Mouse (Mus musculus) c-Kit-positive CD71-negative TER-119-negative erythroid progenitor cells, embryonic 14.5 days (primary cell): ENCODE measurements at regions not wholly inside any gene's neighbourhood (a gene's known extent, or its start where the extent isn't known, plus 50 kb on each side); places are given as distances from the start of the nearest gene placed in this dataset.

Experiments used
- DNase-seq: peaks from one replicate; pipeline ENCODE4 v3.0.0-alpha.2; 2013; ENCODE audit warnings: low read depth

GRCm38 (mm10) chr15:87229951-87230350, 314.1 kb upstream of the Fam19a5 start:
- no peak for DNase-seq

GRCm38 (mm10) chr15:87236096-87236495, 308.0 kb upstream of the Fam19a5 start:
- no peak for DNase-seq

GRCm38 (mm10) chr15:87239057-87239456, 305.0 kb upstream of the Fam19a5 start:
- no peak for DNase-seq

GRCm38 (mm10) chr15:87261497-87261896, 282.6 kb upstream of the Fam19a5 start:
- no peak for DNase-seq

GRCm38 (mm10) chr15:87264906-87265305, 279.2 kb upstream of the Fam19a5 start:
- no peak for DNase-seq

- DNase-seq, result no peak
Observed at GRCm38 (mm10) chr15:87290987-87291529, 253.0 kb upstream of the Fam19a5 start.

- DNase-seq, result no peak
Observed at GRCm38 (mm10) chr15:87319896-87320295, 224.2 kb upstream of the Fam19a5 start.

- DNase-seq, result no peak
Observed at GRCm38 (mm10) chr15:87321067-87321985, 222.8 kb upstream of the Fam19a5 start.

- no peak for DNase-seq
Observed at GRCm38 (mm10) chr15:87325389-87325788, 218.7 kb upstream of the Fam19a5 start.

GRCm38 (mm10) chr15:87326281-87326680, 217.8 kb upstream of the Fam19a5 start:
- no peak for DNase-seq

- DNase-seq, result no peak
Observed at GRCm38 (mm10) chr15:87332441-87332840, 211.7 kb upstream of the Fam19a5 start.

- no peak for DNase-seq
Observed at GRCm38 (mm10) chr15:87333527-87333926, 210.6 kb upstream of the Fam19a5 start.

GRCm38 (mm10) chr15:87334430-87334829, 209.7 kb upstream of the Fam19a5 start:
- no peak for DNase-seq

GRCm38 (mm10) chr15:87335324-87335723, 208.8 kb upstream of the Fam19a5 start:
- DNase-seq, result no peak

GRCm38 (mm10) chr15:87335737-87336136, 208.4 kb upstream of the Fam19a5 start:
- DNase-seq, result no peak

GRCm38 (mm10) chr15:87339904-87340303, 204.2 kb upstream of the Fam19a5 start:
- DNase-seq, result no peak

- DNase-seq, result no peak
Observed at GRCm38 (mm10) chr15:87342656-87343055, 201.4 kb upstream of the Fam19a5 start.

- no peak for DNase-seq
Observed at GRCm38 (mm10) chr15:87345826-87346225, 198.3 kb upstream of the Fam19a5 start.

- DNase-seq, result no peak
Observed at GRCm38 (mm10) chr15:87349533-87350247, 194.4 kb upstream of the Fam19a5 start.

- DNase-seq, result no peak
Observed at GRCm38 (mm10) chr15:87352812-87353211, 191.3 kb upstream of the Fam19a5 start.

- DNase-seq, result no peak
Observed at GRCm38 (mm10) chr15:87353886-87354285, 190.2 kb upstream of the Fam19a5 start.

- no peak for DNase-seq
Observed at GRCm38 (mm10) chr15:87360457-87360856, 183.6 kb upstream of the Fam19a5 start.
